Mouse (Mus musculus) neural tube, embryonic 13.5 days (tissue): ENCODE data around the gene Rab7b. TPM values are rescaled to one million over a fixed set of nuclear protein-coding genes. Genes with fewer than 3 reads are reported as not detected.

Experiments used
- ATAC-seq: fragments of 200-750 bp; cut with Nextera tagmentation; 2 replicates; pipeline ENCODE4 v1.8.0; 2017; ENCODE audit warnings: low read depth, mild to moderate bottlenecking, moderate TSS enrichment, moderate library complexity
- H3K27ac ChIP-seq: fragments of 300-500 bp; sonication (generic); replicated peaks from 2 replicates; pipeline ENCODE4 v1.5.1; 2015; ENCODE audit warnings: moderate library complexity, mild to moderate bottlenecking, inconsistent platforms
- H3K27me3 ChIP-seq: fragments of 300-500 bp; sonication (generic); 2 replicates; pipeline ENCODE4 v1.6.1; 2015; ENCODE audit warnings: mild to moderate bottlenecking, inconsistent platforms
- H3K36me3 ChIP-seq: fragments of 300-500 bp; sonication (generic); 2 replicates; pipeline ENCODE4 v1.6.1; 2015; ENCODE audit warnings: mild to moderate bottlenecking, inconsistent platforms
- H3K4me1 ChIP-seq: fragments of 300-500 bp; sonication (generic); replicated peaks from 2 replicates; pipeline ENCODE4 v1.6.1; 2015; ENCODE audit warnings: inconsistent platforms
- H3K4me2 ChIP-seq: fragments of 300-500 bp; sonication (generic); 2 replicates; pipeline ENCODE4 v1.6.1; 2015; ENCODE audit warnings: inconsistent platforms, mild to moderate bottlenecking, moderate library complexity
- H3K4me3 ChIP-seq: fragments of 300-500 bp; sonication (generic); 2 replicates; pipeline ENCODE4 v1.5.1; 2015; ENCODE audit warnings: mild to moderate bottlenecking, inconsistent platforms
- H3K9ac ChIP-seq: fragments of 300-500 bp; sonication (generic); 2 replicates; pipeline ENCODE4 v1.6.1; 2015; ENCODE audit warnings: moderate library complexity, mild to moderate bottlenecking, inconsistent platforms
- H3K9me3 ChIP-seq: fragments of 300-500 bp; sonication (generic); 2 replicates; pipeline ENCODE4 v1.6.1; 2016; ENCODE audit warnings: inconsistent platforms
- WGBS: fragments of 180-500 bp; shearing (Covaris S2); methylation state at CpG from one replicate; pipeline ENCODE4 v1.1.7; 2015; 5-methylcytosine and 5-hydroxymethylcytosine counted together
- polyA plus RNA-seq: library from polyadenylated mRNA; unstranded; fragments of >200 nt; fragmentation: Nextera tagmentation; extraction: Ambion mirVana; gene quantifications from 2 replicates; pipeline ENCODE4 v1.2.1, GENCODE M21; 2015

Rab7b gene
- polyA plus RNA-seq, 1 experiment from 2014 or later = 1.8 TPM

GRCm38 (mm10) chr1:131730639-131731437 is 42.3 kb downstream of the Rab7b start:
- no peak for ATAC-seq
- Histone ChIP-seq H3K9me3 (no peaks in the 10 kb centered on the region), H3K4me3 (no peak overlapping the region), H3K27me3 (no peaks in the 10 kb centered on the region), H3K4me2 (no peak overlapping the region), H3K9ac (no peak overlapping the region), H3K27ac (no peak overlapping the region), H3K36me3 (no peaks in the 10 kb centered on the region), H3K4me1 (no peaks in the 10 kb centered on the region)
- WGBS = 81% methylated on average over 12 of the region's 12 CpGs

GRCm38 (mm10) chr1:131733474-131734180 is 45.1 kb downstream of the Rab7b start:
- Histone ChIP-seq H3K27ac (no peak overlapping the region), H3K27me3 (no peaks in the 10 kb centered on the region), H3K4me3 (no peak overlapping the region), H3K9ac (no peak overlapping the region), H3K9me3 (no peaks in the 10 kb centered on the region), H3K4me2 (no peak overlapping the region), H3K4me1 (no peaks in the 10 kb centered on the region), H3K36me3 (no peaks in the 10 kb centered on the region)
- 67% methylated on average over 13 of the region's 13 CpGs for WGBS
- ATAC-seq = no peak

GRCm38 (mm10) chr1:131734657-131735273 is 46.3 kb downstream of the Rab7b start:
- Histone ChIP-seq H3K4me3 (no peak overlapping the region), H3K9ac (no peak overlapping the region), H3K4me2 (no peak overlapping the region), H3K9me3 (no peaks in the 10 kb centered on the region), H3K4me1 (no peaks in the 10 kb centered on the region), H3K27ac (no peak overlapping the region), H3K36me3 (no peaks in the 10 kb centered on the region), H3K27me3 (no peaks in the 10 kb centered on the region)
- no peak for ATAC-seq
- WGBS = 97% methylated on average over 6 of the region's 6 CpGs

DNA sequence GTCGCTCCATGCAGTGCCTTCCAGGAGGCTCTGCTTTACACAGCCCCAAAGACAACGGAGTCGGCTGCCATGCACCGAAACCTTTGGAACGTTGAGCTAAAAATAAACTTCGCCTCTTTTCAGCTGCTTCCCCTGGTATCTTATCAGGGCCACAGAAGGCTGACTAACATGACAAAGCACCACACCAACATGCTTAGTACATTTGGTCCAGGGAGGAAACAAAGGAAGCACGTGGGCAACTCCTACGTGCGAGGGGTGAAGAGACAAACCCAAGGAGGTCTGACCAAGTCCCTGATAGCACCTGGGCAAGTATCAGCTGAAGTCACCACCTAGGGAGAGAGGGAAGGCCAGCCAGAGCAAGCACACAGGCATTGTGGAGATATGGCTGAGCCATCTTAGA is 48.0 kb downstream of the Rab7b start:
- Histone ChIP-seq H3K9ac (no peak overlapping the region), H3K9me3 (no peaks in the 10 kb centered on the region), H3K27ac (no peak overlapping the region), H3K4me2 (no peak overlapping the region), H3K27me3 (no peaks in the 10 kb centered on the region), H3K4me1 (no peaks in the 10 kb centered on the region), H3K4me3 (no peak overlapping the region), H3K36me3 (no peaks in the 10 kb centered on the region)
- WGBS = 89% methylated on average over 9 of the region's 9 CpGs
- ATAC-seq = no peak

DNA sequence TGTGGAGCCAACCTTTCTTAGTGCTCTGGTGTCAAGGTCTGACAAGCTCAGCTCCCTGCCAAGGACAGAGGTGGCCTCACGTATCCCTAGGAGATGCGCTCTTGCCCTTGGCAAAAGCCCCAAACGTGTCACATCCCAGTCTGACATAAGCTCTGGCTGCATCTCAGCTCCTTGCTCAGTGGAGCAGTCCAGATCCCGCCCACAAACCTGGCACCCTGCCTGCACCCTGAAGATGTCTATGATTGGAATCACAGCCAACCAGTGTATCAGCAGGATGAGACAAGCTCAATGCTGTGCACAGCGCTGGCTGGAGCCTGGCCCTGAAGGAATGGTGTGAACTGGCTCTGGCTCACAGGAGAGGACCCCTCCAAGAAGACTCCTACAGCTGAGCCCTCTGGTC is 48.8 kb downstream of the Rab7b start:
- no peak overlapping the region for H3K4me2 ChIP-seq
- no peaks in the 10 kb centered on the region for H3K27me3 ChIP-seq
- 74% methylated on average over 5 of the region's 5 CpGs for WGBS
- H3K27ac ChIP-seq = no peak overlapping the region
- no peaks in the 10 kb centered on the region for H3K36me3 ChIP-seq
- no peaks in the 10 kb centered on the region for H3K4me1 ChIP-seq
- no peaks in the 10 kb centered on the region for H3K9me3 ChIP-seq
- H3K4me3 ChIP-seq = no peak overlapping the region
- H3K9ac ChIP-seq = no peak overlapping the region
- ATAC-seq = no peak

DNA sequence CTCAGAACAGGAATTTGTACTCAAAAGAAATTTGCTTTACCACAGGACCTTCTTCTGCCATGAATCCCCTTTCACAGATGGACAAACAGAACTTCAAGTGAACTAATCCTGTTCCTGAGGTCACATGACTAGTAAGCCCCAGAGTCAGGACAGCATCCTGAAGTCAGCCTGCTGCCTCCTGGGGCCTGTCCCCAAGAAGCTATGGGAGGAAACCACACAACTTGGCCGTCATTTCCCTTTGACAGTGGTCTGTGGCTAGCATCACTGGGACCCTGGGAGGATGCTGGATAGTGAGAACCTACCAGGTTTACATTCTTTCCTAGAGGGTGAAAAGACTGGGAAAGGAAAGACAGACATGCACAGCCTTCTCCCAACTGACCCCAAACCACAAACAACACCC is 50.3 kb downstream of the Rab7b start:
- Histone ChIP-seq H3K4me3 (no peak overlapping the region), H3K4me1 (no peaks in the 10 kb centered on the region), H3K9ac (no peak overlapping the region), H3K27ac (no peak overlapping the region), H3K27me3 (no peaks in the 10 kb centered on the region), H3K4me2 (no peak overlapping the region), H3K36me3 (no peaks in the 10 kb centered on the region), H3K9me3 (no peaks in the 10 kb centered on the region)
- ATAC-seq = no peak
- WGBS = 80% methylated on average over 1 of the region's 1 CpGs

- WGBS = 96% methylated on average over 9 of the region's 9 CpGs
- Histone ChIP-seq H3K36me3 (no peaks in the 10 kb centered on the region), H3K27ac (no peak overlapping the region), H3K4me2 (no peak overlapping the region), H3K9me3 (no peaks in the 10 kb centered on the region), H3K4me3 (no peak overlapping the region), H3K27me3 (no peaks in the 10 kb centered on the region), H3K4me1 (no peaks in the 10 kb centered on the region), H3K9ac (no peak overlapping the region)
- ATAC-seq = no peak
Measured at GRCm38 (mm10) chr1:131739481-131740160, 51.1 kb downstream of the Rab7b start.

DNA sequence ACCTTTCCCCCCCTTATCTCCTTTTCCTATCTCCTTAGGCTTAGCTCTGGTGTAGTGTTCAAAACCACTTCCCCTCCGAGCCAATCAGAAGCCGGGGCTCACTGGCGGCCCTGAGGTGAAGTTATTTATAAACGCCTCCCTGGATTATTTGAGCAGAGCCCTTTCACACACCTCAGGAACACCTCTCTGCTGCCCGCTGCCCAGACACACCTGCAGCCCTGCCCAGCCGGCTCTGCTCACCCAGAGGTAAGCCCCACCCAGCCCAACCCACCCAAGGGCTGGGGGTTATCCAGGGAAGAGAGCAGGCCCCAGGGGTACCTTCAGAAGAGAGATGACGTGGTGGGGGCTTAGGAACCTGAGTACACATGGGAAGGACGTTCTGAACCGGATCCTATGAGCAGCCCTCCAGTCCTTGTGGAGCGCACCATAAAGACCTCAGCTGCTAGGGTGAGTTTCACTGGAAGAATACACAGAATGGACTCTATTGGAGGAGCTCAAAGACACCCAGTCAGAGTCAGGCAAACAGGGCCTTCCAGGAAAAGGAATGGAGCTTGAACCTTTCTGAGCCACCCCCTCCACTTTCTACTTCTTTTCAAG is 55.5 kb downstream of the Rab7b start, which contains the start of gene Slc26a9:
Gene Slc26a9, plus strand, starts transcription at position 155 of the 597 bp plus-strand sequence.
- H3K27ac ChIP-seq = no peak within 1 kb of the TSS
- no peaks in the 10 kb centered on the region for H3K4me1 ChIP-seq
- no peak within 1 kb of the TSS for H3K4me3 ChIP-seq
- WGBS = 77% methylated on average over 10 of the region's 10 CpGs
- no peak for ATAC-seq
- H3K4me2 ChIP-seq = no peak within 1 kb of the TSS
- no peak within 1 kb of the TSS for H3K9ac ChIP-seq
- H3K9me3 ChIP-seq = no peaks in the 10 kb centered on the region
- no peaks in the 10 kb centered on the region for H3K36me3 ChIP-seq
- H3K27me3 ChIP-seq = no peaks in the 10 kb centered on the region

- H3K4me3 ChIP-seq = no peak overlapping the region
- whole genome bisulfite sequencing = 72% methylated on average over 5 of the region's 5 CpGs
- no peaks in the 10 kb centered on the region for H3K27me3 ChIP-seq
- H3K27ac ChIP-seq = no peak overlapping the region
- H3K36me3 ChIP-seq = no peaks in the 10 kb centered on the region
- H3K9me3 ChIP-seq = no peaks in the 10 kb centered on the region
- no peak overlapping the region for H3K9ac ChIP-seq
- no peak for ATAC-seq
- H3K4me2 ChIP-seq = no peak overlapping the region
- H3K4me1 ChIP-seq = no peaks in the 10 kb centered on the region
Measured at GRCm38 (mm10) chr1:131745391-131745790, 56.9 kb downstream of the Rab7b start.

DNA sequence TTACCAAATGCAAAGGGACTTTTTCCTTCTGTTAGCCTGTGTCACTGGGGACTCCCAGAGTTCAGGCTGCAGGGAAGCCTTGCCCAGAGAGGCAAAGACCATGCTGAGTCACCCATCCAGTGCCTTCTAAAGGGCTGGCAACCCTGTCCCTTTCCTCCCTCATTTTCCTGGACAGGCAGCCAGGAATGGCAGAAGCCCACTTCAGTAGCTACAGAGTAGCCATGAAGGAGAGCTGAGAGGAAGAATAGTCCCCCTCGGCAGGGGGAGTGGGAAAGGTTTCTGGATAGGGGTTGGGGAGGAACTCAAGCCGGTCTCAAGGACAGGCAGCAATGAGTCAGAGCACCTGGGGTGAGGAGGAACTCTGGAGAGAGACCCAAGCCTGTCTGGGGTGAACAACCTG is 59.3 kb downstream of the Rab7b start:
- Histone ChIP-seq H3K4me1 (no peaks in the 10 kb centered on the region), H3K27me3 (no peaks in the 10 kb centered on the region), H3K9me3 (no peaks in the 10 kb centered on the region), H3K9ac (no peak overlapping the region), H3K36me3 (no peaks in the 10 kb centered on the region), H3K4me3 (no peak overlapping the region), H3K27ac (no peak overlapping the region), H3K4me2 (no peak overlapping the region)
- no peak for ATAC-seq
- 63% methylated on average over 2 of the region's 2 CpGs for WGBS

GRCm38 (mm10) chr1:131748636-131749035 is 60.1 kb downstream of the Rab7b start:
- no peaks in the 10 kb centered on the region for H3K36me3 ChIP-seq
- WGBS = 87% methylated on average over 2 of the region's 2 CpGs
- H3K27me3 ChIP-seq = no peaks in the 10 kb centered on the region
- no peak overlapping the region for H3K4me2 ChIP-seq
- H3K27ac ChIP-seq = no peak overlapping the region
- no peaks in the 10 kb centered on the region for H3K4me1 ChIP-seq
- H3K9ac ChIP-seq = no peak overlapping the region
- H3K9me3 ChIP-seq = no peaks in the 10 kb centered on the region
- no peak overlapping the region for H3K4me3 ChIP-seq
- no peak for ATAC-seq
